Mouse (Mus musculus) limb, embryonic 14.5 days (tissue): ENCODE measurements around the gene Syngr1. TPM values are rescaled to one million over a fixed set of nuclear protein-coding genes. Genes with fewer than 3 reads are reported as not detected.

ENCODE experiments used
- ATAC-seq: fragments of 200-750 bp; cut with Nextera tagmentation; 2 replicates; pipeline ENCODE4 v1.8.0; 2017; ENCODE audit warnings: low read depth, moderate number of reproducible peaks, moderate TSS enrichment; ENCODE audit not compliant: low FRiP score
- DNase-seq: peaks from one replicate; pipeline ENCODE4 v3.0.0-alpha.2; 2015; ENCODE audit warnings: low spot score
- H3K27ac ChIP-seq: fragments of 300-500 bp; sonication (generic); replicated peaks from 2 replicates; pipeline ENCODE4 v1.5.1; 2014; ENCODE audit warnings: low read depth, mild to moderate bottlenecking, low read length, moderate library complexity, mixed read lengths
- H3K27me3 ChIP-seq: fragments of 300-500 bp; sonication (generic); 2 replicates; pipeline ENCODE4 v1.6.1; 2014; ENCODE audit warnings: low read length, mixed read lengths; ENCODE audit not compliant: control insufficient read depth, insufficient read depth
- H3K36me3 ChIP-seq: fragments of 300-500 bp; sonication (generic); 2 replicates; pipeline ENCODE4 v1.6.1; 2014; ENCODE audit warnings: mild to moderate bottlenecking, low read length, moderate library complexity, mixed read lengths; ENCODE audit not compliant: control insufficient read depth, insufficient read depth
- H3K4me1 ChIP-seq: fragments of 300-500 bp; sonication (generic); 2 replicates; pipeline ENCODE4 v1.6.1; 2014; ENCODE audit warnings: antibody characterized with exemption, low read length, mixed read lengths; ENCODE audit not compliant: control insufficient read depth, insufficient read depth
- H3K4me2 ChIP-seq: fragments of 300-500 bp; sonication (generic); replicated peaks from 2 replicates; pipeline ENCODE4 v1.6.1; 2014; ENCODE audit warnings: low read depth, mild to moderate bottlenecking, low read length, moderate library complexity; ENCODE audit not compliant: severe bottlenecking
- H3K4me3 ChIP-seq: fragments of 300-500 bp; sonication (generic); replicated peaks from 2 replicates; pipeline ENCODE4 v1.5.1; 2014; ENCODE audit warnings: low read length
- H3K9ac ChIP-seq: fragments of 300-500 bp; sonication (generic); 2 replicates; pipeline ENCODE4 v1.6.1; 2014; ENCODE audit warnings: mild to moderate bottlenecking, low read depth, low read length, moderate library complexity; ENCODE audit not compliant: severe bottlenecking
- H3K9me3 ChIP-seq: fragments of 300-500 bp; sonication (generic); 2 replicates; pipeline ENCODE4 v1.6.1; 2016; ENCODE audit warnings: low read length; ENCODE audit not compliant: control insufficient read depth
- POLR2A ChIP-seq: fragments of 200-500 bp; IDR thresholded peaks from 2 replicates; pipeline ENCODE4 v1.8.0; 2012; ENCODE audit warnings: inconsistent platforms, mild to moderate bottlenecking, moderate library complexity, borderline replicate concordance; ENCODE audit not compliant: insufficient read depth, insufficient read length; ENCODE audit errors: extremely low read depth
- WGBS: fragments of 180-500 bp; shearing (Covaris S2); extraction: QIAGEN DNeasy Blood & Tissue Kit; methylation state at CpG from one replicate; pipeline ENCODE4 v1.1.7; 2014; 5-methylcytosine and 5-hydroxymethylcytosine counted together
- polyA plus RNA-seq, 2 experiments: library from polyadenylated mRNA; depleted of rRNA in 1 of 2; stranded (reverse) in 1 of 2; unstranded in 1 of 2; fragments of >200 nt; fragmentation: Nextera tagmentation in 1 of 2; extraction: Ambion mirVana in 1 of 2; gene quantifications; 2 replicates each; pipeline versions ENCODE4 v1.2.1 to v1.2.3; 2012 to 2014

Gene Syngr1
- polyA plus RNA-seq, 2 experiments: 10.8 to 11.5 TPM

- ATAC-seq (no peak), DNase-seq (no peak)
- H3K9me3 ChIP-seq: 0 out of 2 replicates have a peak, but pooled peaks cover 4% of the 10 kb centered on the region
- 77% methylated on average over 17 of the region's 17 CpGs for WGBS
- no peaks in the 10 kb centered on the region for H3K27me3 ChIP-seq
- H3K36me3 ChIP-seq: peaks cover 34% of the 10 kb centered on the region
- H3K4me1 ChIP-seq: peaks cover 15% of the 10 kb centered on the region
- no peak overlapping the region for H3K9ac ChIP-seq
- no peak for TF ChIP-seq POLR2A
- H3K27ac ChIP-seq: no peak overlapping the region
- H3K4me3 ChIP-seq: no peak overlapping the region
- H3K4me2 ChIP-seq: no peak overlapping the region
Observed at GRCm38 (mm10) chr15:80137945-80138791, 47.0 kb downstream of the Syngr1 start.

DNA sequence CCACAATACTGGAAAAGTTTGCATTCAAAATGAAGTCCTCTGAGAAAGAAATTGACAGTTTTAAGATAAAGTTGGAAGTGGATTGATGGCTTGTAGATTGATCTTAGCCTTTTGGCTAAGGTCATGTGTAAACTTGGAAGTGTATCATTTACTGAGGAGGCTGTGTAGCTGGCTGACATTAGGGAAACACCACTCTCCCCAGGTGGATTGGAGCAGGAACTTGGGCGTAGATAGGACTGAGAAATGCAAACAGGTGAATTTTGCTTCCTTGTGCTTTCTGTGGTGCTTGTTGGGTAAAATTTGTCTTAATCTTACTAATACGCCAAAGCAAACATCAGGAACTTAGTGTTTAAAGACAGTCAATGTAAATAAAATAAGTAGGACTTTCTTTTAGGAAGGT is 49.2 kb downstream of the Syngr1 start:
- H3K4me2 ChIP-seq: no peak overlapping the region
- 93% methylated on average over 2 of the region's 2 CpGs for WGBS
- no peak for DNase-seq
- peaks cover 45% of the 10 kb centered on the region for H3K36me3 ChIP-seq
- TF ChIP-seq POLR2A: no peak
- H3K27ac ChIP-seq: no peak overlapping the region
- no peaks in the 10 kb centered on the region for H3K4me1 ChIP-seq
- H3K9me3 ChIP-seq: 0 out of 2 replicates have a peak, but pooled peaks cover 4% of the 10 kb centered on the region
- H3K4me3 ChIP-seq: no peak overlapping the region
- no peak for ATAC-seq
- no peaks in the 10 kb centered on the region for H3K27me3 ChIP-seq
- no peak overlapping the region for H3K9ac ChIP-seq

DNA sequence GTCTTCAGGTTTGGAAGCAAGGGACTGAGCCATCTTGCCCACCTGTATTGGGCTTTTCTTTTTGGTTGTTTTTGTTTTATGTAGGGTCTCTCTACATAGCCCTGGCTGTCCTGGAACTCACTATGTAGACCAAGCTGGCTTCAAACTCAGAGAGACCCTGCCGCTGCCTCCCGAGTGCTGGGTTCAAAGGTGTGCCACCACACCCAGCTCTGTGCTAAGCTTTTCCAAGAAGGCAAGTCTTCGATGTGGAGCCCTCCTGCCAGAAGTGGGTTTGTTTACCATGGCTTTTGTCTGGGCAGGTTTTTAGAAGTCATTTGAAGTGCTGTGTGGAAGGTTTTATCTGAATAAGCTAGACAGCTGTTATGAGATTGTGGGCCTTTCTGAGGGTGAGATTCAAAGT is 49.7 kb downstream of the Syngr1 start:
- no peak for ATAC-seq
- 89% methylated on average over 3 of the region's 3 CpGs for WGBS

GRCm38 (mm10) chr15:80142130-80142529 is 51.0 kb downstream of the Syngr1 start:
- Histone ChIP-seq H3K4me1 (no peaks in the 10 kb centered on the region), H3K27ac (no peak overlapping the region), H3K27me3 (no peaks in the 10 kb centered on the region), H3K4me3 (no peak overlapping the region), H3K9ac (no peak overlapping the region), H3K9me3 (0 out of 2 replicates have a peak, but pooled peaks cover 4% of the 10 kb centered on the region), H3K36me3 (peaks cover 38% of the 10 kb centered on the region), H3K4me2 (no peak overlapping the region)
- no peak for ATAC-seq
- 93% methylated on average over 3 of the region's 3 CpGs for WGBS
- DNase-seq: no peak
- no peak for TF ChIP-seq POLR2A

More for the DNA sequence above, 49.7 kb downstream of the Syngr1 start:
- H3K4me3 ChIP-seq: no peak overlapping the region
- no peak for TF ChIP-seq POLR2A
- H3K9me3 ChIP-seq: 0 out of 2 replicates have a peak, but pooled peaks cover 4% of the 10 kb centered on the region
- H3K4me2 ChIP-seq: no peak overlapping the region
- H3K4me1 ChIP-seq: no peaks in the 10 kb centered on the region
- H3K9ac ChIP-seq: no peak overlapping the region
- H3K27ac ChIP-seq: no peak overlapping the region
- DNase-seq: no peak
- H3K27me3 ChIP-seq: no peaks in the 10 kb centered on the region
- H3K36me3 ChIP-seq: peaks cover 45% of the 10 kb centered on the region

DNA sequence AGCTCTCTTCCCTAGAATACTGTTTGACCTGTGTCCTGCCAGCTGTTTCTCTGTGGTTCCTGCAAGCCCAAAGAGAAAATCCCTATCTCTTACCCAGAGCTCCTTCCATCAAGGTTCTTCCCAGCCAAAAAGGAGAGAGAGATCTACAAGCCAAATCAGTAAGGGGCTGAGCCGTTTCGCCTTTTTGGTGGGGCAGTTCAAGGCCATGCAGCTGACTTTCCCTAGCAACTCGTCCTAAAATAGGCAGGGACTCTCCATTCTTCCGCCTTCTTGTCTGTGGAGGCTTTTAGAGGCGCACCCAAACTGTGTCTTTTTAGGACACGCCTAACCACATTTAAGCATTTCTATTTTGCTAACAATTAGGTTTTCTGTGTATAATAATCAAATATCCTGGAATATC is 52.6 kb downstream of the Syngr1 start:
- no peak for DNase-seq
- no peak for TF ChIP-seq POLR2A
- H3K4me3 ChIP-seq: no peak overlapping the region
- H3K4me2 ChIP-seq: no peak overlapping the region
- peaks cover 39% of the 10 kb centered on the region for H3K36me3 ChIP-seq
- H3K9ac ChIP-seq: no peak overlapping the region
- no peak for ATAC-seq
- no peaks in the 10 kb centered on the region for H3K4me1 ChIP-seq
- H3K27me3 ChIP-seq: no peaks in the 10 kb centered on the region
- WGBS: 96% methylated on average over 6 of the region's 6 CpGs
- 0 out of 2 replicates have a peak, but pooled peaks cover 4% of the 10 kb centered on the region for H3K9me3 ChIP-seq
- no peak overlapping the region for H3K27ac ChIP-seq

- no peak for ATAC-seq
- WGBS: 86% methylated on average over 5 of the region's 5 CpGs
- no peak overlapping the region for H3K9ac ChIP-seq
- no peaks in the 10 kb centered on the region for H3K4me1 ChIP-seq
- 0 out of 2 replicates have a peak, but pooled peaks cover 4% of the 10 kb centered on the region for H3K9me3 ChIP-seq
- H3K27ac ChIP-seq: no peak overlapping the region
- DNase-seq: no peak
- no peak overlapping the region for H3K4me2 ChIP-seq
- no peaks in the 10 kb centered on the region for H3K27me3 ChIP-seq
- H3K4me3 ChIP-seq: no peak overlapping the region
- no peak for TF ChIP-seq POLR2A
- H3K36me3 ChIP-seq: peaks cover 47% of the 10 kb centered on the region
Observed at GRCm38 (mm10) chr15:80145397-80145796, 54.3 kb downstream of the Syngr1 start.
